Mouse (Mus musculus) adrenal gland, adult (tissue): ENCODE results near the gene Kalrn.
A peak's percentile ranks its signal among the peaks of the same experiment; 100 is the strongest.

ENCODE experiments used
- DNase-seq, 2 experiments: peaks; one replicate each; pipeline ENCODE4 v3.0.0; 2022 to 2023; ENCODE audit warnings: low spot score in 1 of 2; ENCODE audit not compliant: inconsistent age in 2 of 2

Gene Kalrn

DNA sequence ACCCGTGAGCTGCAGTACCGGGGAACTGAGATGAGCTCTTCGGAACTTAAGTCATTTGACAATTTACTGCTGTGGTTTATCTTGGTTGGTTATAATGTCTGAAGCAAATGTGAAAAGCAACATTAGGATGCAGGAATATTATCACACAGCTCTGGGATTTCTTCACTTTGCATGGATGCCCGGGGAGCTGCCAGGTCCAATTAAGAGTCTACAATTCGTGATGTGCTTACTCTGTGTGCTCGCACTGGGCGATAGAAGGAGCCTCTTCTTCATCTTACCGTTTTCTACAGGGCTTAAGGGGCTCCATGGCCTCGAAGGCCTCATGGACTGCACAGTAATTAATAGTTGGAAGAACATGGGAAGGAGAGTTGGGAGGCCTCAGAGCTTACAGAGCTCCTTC lies 450.8 kb downstream of the Kalrn start:
- no peak for DNase-seq

DNA sequence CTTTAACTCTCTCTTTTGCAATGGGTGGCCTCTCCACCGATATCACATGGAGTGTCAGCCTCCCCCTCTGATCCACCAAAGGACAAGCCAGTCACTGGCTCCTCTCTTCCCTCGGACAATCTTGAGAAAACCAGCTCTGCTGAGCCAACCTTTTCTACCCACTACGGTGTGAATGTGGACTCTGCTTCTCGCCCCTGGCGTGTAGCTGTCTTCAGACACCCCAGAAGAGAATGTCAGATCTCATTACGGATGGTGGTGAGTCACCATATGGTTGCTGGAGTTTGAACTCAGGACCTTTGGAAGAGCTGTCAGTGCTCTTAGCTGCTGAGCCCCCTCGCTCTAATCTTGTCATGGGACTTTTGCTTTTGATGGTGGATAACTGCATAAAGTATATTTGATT lies 452.0 kb downstream of the Kalrn start:
- DNase-seq: no peak

- no peak for DNase-seq
Observed at GRCm38 (mm10) chr16:34120801-34121201, 452.5 kb downstream of the Kalrn start.

DNA sequence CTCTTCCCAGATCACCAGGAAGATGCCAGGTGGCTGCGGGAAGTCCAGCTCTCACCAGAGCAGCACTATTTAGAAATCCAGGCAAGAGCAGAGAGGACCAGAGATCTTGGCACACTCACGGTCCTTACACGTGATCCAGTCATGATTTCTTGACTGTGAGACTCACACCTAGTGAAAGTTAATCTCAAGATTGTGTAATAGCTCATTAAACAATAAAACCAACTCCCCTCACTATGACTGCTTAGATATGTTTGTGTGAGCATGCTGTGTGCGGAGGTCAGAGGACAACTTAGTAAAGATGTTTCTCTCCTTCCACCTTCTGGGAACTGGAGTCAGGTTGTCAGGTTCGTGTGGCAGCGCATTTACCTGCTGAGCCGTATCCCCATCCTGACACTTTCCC lies 453.5 kb downstream of the Kalrn start:
- no peak for DNase-seq

DNA sequence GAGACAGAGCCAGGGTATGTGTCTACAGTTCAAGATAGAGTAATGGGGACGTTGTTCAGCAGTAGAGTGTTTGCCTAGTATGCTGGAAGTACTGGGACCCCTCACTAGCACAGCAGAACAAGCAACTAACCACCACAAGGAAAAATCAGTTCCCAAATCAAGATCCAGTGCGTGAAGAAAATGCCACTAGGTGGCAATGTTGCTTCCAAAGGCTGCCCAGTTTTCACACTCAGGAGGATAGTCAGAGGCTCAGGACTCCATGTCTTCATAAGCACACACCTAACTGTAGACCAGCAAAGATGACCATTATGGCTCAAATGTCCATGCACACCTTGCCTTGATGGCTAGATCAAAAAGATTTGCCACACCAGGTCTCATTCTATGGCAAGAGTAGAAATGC lies 454.0 kb downstream of the Kalrn start:
- peak in 1 of 2 experiments; percentile 63 for DNase-seq

DNA sequence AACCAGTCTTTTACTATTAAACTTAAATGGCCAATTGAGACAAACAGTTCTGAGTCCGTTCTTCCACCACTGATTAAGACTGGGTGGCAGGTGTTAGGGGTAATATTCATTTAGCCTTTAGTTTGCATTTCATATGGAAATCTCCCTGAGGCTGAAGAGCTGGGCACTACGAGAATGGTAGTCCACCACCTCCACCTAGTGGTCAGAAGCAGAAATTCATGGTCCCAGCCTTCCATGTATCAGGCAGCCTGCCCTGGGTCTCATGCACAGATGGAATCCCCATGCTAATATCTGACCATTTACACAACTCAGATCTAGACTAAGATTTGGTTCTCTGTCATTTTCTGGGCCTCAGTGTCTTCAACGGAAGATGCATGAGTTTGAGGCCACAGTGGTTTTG lies 458.7 kb downstream of the Kalrn start:
- peak; percentile 40 to 86 for DNase-seq

- DNase-seq: no peak
Observed at GRCm38 (mm10) chr16:34113150-34113549, 460.2 kb downstream of the Kalrn start.

DNA sequence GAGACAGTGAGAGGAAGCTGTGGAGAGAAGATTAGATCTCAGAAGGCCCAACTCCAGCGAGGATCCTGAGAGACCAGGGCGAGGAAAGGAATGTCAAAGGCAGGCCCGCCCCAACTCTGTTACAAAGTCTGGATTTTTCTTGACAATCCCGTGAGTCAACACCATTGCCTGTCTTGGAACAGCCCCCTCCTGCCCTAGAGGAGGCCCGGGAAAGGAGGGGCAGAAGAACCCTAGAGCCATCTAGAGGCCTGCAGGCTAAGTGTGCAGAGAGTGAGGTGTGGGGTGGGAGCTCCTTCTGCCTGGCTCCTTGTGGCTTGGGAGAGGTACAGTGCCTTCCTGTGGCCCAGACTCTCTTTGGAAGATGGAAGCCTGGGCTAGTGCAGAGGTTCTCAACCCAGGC lies 460.8 kb downstream of the Kalrn start:
- DNase-seq: no peak

GRCm38 (mm10) chr16:34110840-34111625 lies 462.3 kb downstream of the Kalrn start:
- DNase-seq: no peak

GRCm38 (mm10) chr16:34104427-34104826 lies 468.9 kb downstream of the Kalrn start:
- DNase-seq: no peak

- no peak for DNase-seq
Observed at GRCm38 (mm10) chr16:34102742-34103141, 470.6 kb downstream of the Kalrn start.

GRCm38 (mm10) chr16:34099795-34100194 lies 473.5 kb downstream of the Kalrn start:
- DNase-seq: no peak

GRCm38 (mm10) chr16:34095548-34096141 lies 477.7 kb downstream of the Kalrn start:
- peak; percentile 80 to 90 for DNase-seq

- no peak for DNase-seq
Observed at GRCm38 (mm10) chr16:34095093-34095465, 478.3 kb downstream of the Kalrn start.

DNA sequence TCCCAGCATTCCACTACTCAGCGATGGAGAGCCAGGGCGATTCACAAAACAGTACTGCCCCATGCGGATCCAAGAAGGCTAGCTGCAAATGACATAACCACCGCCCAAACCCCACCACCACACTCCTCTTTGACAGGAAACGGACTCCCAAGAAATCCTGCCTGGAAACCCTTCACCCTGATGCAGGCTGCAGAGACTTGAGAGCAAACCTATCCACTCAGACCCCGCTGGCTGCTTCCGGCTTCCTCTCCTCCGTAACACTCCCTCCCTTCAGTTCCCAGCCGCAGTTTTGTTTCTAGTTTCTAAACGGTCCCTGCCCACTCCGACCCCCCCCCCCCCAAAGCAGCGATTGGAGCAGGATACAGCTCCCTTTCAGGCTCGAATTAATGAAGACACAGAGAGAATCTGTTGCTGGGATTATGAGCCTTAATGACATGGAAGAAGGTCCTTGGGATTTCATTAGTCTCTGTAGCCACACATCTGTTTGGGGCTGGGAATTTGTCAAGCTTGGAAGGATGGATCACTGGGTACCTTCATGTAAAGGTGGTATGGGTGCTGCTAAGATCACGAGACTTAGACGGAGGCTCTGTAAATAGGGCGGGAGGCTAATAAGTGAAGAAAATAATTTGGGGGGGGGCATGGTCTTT lies 478.8 kb downstream of the Kalrn start:
- DNase-seq: peak; percentile 11 to 47

DNA sequence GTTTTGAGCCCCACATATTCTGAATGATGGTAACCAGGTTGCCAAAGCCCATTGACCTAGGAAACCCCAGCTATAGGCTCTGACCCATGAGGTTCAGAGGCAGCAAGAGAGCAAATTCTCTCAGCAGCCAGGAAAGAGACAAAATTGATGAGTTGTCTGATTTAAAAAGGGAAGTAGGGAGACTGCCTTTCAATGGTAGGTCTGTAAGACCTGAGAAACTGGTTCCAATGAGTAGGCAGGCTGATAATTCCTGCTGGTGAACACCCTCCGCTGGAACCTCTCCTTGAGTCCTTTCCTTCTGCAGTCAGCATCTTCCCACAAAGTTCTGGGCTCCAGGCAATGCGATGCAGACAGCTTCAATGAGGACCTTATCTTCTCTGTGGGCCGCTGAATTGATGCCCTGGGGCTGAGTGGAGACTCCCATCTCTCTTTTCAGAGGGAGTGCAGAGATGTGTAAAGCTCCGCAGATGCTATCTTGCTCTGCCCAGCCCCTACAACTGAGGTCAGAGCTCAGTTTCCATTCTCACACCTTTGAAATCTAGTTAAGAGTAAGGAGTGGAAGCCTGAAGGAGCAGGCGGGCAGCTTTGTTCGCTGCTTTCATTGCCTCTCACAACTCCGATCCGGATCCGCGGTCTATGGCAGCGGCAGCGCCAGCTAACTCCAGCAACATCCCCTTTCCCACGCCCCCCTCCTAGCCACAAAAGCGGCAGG lies 479.4 kb downstream of the Kalrn start:
- DNase-seq: no peak

DNA sequence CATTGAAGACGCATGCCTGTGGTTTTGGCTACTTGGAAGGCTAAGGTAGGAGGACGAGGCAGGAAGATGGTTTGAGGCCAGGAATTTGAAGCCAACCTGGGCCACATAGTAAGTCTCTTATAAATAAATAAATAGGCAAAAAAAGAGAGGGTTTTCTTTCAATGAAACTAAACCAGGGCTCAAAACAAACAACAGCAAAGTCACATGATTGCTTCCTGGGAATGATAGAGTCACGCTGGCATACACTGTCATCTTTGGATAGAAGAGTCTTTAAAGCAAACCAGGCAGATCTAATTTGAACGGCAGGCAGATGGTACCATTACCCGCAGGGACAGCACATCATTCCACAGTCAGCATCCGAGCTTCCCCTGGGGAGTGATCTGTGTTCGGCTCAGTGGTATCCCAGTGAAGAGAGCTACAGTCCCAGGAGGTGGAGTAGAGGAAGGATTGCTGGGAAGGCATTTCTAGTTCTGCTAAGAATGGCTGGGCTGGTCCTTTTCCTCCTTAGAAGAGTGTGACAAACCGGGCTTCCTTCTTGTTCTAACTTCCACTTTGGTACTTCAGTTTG lies 483.7 kb downstream of the Kalrn start:
- no peak for DNase-seq

GRCm38 (mm10) chr16:34089022-34089421 lies 484.3 kb downstream of the Kalrn start:
- no peak for DNase-seq

DNA sequence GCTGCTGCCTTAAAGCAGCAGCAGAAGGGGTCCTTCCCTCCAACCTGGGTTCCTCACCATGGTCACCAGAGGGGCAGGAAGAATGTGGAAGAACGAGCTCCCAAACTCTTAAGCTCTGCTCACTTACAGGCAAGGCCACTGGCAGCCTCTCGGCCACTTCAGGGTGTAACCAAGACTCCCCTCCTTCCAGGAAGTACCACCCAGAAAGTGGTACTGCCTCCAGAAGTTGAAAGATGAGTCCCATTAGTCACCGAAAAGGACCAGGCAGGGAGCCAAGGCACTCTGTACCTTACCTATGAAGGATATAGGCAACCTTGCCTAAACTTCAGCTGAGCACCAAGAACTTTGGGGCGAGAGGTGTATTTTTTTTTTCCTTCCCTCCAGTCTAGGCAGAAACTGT lies 485.0 kb downstream of the Kalrn start:
- DNase-seq: no peak

DNA sequence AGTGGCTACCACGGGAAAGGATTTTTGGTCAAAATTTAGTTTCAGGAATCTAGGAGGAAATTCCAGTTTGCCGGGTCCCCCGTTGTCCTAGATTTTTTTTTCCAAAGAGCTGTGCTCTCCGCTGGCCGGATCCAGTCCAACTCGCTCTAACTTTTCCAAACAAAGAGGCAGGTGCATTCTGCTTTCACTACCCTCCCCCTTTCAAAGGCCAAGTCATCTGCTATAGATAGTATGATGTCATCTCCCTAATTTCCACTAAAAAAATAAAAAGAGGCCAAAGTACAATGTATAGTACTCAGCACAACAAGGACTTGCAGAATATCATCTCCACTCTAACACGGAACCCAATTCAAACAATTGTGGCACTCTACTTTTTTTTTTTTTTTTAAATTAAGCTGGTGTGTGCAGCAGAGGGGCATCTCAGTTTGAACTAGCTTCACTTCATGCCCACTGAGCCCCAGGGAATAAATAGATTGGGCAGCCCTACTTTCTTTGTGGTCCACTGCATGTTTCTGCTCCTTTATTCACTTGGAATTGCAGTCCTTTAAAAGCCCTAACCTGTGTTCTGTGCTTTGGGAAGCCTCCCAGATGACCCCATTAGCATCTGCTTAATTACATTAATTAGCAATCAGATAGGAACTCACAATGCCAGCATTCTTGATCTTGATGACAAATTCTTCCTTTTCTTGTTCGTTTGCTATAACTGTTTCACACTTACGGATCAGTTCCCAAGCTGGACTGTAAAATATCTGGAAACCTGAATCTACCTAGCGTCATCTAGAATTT lies 489.0 kb downstream of the Kalrn start:
- no peak for DNase-seq
